Mouse (Mus musculus) c-Kit-positive CD71-positive TER-119-negative erythroid progenitor cells, embryonic 14.5 days (primary cell): ENCODE results near the gene Acan.

Experiments
- DNase-seq: peaks from one replicate; pipeline ENCODE4 v3.0.0-alpha.2; 2013; ENCODE audit warnings: low read depth

Acan gene

DNA sequence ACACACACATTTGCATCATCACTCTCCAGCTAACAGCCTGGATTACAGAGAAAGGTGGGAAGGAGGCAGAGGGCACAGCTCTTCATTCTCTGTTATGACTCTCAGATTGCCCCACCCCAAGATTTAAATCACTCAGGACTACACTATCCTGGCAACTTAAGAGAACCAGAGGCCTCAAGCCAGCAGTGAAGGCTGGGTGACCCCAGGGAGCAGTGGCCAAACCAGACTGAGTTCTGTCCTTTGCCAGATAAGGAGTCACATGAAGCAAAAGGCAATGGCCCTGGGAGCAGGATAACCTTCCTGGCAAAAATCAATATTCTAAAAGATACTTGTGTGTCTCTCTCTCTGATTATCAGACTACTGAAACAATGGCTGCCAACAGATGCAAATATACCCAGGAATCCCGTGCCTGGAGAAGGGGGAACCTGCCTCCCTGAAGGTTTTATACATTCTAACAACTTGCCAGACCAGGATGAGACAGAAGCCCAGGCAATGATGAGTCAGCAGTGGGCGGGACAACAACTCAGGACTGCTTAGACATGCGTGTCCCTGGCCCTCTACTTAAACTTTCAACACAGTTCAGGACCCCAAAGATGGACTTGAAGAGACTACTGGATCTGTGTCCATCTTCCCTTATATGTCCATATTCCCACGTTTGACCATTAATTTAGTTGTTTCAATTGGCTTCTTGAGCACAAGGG, 86.8 kb downstream of the Acan start:
- no peak for DNase-seq

DNA sequence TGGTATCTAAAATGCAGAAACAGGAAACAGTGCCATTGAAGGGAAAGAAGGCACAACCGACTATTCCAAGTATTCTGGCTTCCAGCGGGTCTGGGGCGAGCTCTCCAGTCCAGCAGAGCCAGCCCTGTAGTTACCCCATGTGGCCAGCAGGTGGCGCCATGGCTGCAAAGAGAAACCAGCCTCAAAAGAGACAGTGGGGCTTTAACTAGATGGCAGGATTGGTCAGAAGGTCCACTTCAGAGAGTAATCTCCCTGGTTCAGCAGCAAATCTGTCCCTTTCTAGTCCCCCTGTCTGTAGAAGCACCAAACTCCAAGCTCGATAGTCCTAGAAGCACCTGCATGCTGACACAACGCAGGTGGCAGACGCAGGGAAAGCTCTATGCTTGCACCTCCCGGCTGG, 87.6 kb downstream of the Acan start:
- DNase-seq: peak; percentile 46

DNA sequence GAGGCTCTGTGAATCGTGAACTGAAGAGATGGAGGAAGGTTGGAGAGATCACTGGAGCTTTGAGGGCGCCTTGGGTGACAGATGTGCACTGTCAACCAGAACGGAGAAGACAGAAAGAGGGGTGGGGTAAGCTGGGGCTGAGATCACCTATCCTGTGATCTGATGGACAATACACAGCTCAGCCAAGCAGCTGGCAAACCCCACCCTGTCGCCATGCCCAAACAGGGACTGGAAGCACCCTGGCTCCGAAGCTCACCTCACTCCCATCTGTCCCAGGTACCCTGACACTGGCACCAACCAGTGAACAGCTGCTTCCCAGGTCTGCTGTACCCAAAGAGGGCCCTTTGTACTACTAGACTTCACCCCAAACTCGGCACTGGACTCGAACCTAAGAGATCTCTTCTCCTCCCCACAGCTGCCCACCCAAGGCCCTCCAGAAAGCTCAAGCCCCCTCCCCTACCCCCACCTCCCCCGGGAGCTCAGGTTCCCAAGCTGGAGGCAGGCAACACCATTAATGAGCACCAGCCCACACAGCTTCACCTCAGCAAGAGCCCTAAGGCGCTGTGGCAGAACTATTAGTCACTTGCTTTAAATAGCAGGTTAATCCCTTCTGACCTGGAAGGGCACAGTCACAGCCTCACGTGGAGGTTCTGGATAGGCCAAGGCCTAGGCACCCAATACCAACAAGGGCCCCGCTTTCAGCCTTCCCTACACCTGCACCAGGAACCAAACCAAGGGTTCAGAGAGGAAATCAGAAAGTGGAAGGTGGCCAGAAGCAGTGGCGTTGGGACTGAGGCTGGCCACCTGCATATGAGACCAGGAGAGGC, 93.9 kb downstream of the Acan start:
- DNase-seq: no peak

DNA sequence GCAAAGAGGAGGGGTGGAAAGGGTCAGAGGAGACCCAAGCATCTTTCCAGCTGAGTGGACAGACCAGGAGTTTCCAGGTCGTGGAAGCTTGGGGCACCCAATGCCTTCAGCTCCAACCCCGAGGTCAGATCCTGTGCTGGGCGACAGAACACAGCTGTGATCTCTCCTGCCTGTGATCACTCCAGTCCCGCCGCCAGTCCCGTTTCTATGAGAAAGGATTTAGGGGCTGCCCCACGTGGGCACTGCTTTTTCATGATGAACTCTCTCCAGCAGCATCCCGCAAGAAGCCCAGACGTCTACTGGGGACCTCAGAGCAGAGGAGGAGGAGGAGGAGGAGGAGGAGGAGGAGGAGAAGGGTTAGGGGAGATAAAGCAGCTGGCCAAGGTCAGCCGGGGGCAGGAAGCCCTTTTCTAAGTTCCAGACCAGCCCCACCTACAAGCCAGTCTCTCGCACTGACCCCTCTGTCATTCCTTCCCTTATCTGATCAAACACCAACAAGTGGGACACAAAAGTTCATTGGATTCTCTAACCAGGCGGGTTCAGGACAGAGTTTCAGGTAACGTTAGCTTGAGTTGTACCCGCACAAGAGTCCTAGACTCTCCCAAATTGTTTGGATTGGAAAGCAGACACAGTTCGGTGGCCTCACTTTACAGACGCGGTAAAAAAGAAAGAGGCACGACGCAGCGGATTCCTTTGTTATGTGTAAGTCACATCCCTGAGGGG, 94.8 kb downstream of the Acan start:
- no peak for DNase-seq

DNA sequence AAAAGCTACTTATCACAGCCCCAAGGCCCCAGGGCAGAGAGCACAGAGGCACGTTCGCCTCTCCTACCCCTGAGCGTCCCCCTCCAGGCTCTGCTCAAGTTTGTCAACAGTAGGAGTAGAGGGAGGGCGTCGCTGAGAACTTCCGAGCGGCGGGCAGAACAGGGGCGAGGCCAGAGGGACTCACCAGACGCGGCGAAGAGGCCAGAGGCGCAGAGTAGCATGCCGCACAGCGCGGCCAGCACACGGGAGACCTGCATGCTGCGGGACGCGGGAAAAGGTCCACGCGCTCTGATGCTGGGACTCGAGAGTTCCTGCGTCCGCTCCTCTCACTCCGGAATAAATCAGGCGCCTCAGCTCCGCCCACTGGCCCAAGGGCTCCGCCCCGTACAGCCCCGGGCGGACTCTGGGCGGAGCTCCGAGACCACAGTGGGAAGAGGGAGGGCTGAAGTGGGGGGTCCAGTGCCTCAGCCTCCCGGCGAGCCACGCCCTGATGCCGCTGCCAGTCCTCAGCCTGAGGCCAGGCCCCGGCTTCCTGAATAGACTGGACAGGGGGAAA, 95.5 kb downstream of the Acan start, which contains the start of gene Mfge8:
Gene Mfge8, minus strand, starts transcription at position 350 of the 556 bp plus-strand sequence.
- DNase-seq: peak; percentile 46

DNA sequence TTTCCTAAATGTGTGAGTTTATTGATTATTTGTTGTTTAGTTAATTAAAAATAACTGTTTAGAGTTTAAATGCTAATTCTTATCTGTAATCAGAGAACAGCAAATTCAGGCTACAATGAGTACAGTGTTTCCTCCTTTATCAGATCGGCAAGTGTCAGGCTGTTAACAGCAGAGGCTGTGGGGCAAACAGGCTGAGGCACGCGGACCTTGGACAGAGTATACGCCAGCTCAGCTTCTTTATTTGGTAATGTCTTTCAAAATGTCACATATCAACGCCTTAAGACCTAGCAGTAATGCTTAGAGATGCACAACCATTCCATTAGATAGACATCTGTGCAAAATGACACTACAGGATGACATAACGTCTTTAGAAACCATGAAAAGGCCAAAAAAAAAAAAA, 96.2 kb downstream of the Acan start:
- DNase-seq: no peak

DNA sequence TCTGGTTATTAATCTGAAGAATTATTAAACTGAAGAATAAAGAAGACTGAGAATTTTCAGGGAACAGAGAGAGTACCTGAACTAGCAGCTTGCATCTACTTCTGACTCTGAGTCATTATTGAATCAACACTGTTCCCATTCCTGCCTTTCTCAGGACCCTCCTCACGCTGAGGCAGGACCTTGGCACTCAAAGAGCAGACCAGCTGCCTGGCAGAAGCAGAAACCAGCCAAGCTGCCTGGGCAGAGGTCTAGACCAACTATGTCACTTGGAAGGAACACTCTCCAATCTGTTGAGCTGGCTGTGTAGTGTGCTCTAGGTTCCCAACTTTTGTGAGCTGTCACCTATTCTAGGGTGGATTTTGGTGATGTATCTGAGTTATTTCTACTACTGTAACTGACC, 106.1 kb downstream of the Acan start:
- DNase-seq: no peak
